Mouse (Mus musculus): Measurements from ENCODE around the gene Plekhb2.

DNA sequence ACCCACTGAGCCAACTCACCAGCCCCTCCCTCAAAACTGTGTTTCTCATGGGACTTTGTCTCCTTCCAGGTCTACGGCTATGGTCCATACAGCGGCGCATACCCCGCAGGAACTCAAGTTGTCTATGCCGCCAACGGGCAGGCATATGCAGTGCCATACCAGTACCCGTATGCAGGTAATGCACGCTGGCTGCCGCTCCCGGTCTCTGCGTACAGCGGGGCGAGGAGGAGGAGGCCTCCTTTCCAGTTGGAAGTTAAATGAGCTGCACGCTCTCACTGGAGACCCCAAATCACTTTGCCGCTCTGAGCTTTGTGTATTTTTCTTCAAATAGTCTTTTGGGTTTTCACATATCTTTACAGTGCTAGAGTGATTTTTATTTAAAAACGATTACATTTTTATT lies 19.5 kb downstream of the Plekhb2 start:
- TF ChIP-seq CTCF (IDR thresholded peaks at IDR 0.05; ENCODE audit: extremely low read depth, insufficient read depth, low read length), result no peak
- TF ChIP-seq POLR2A (IDR thresholded peaks at IDR 0.05; ENCODE audit: extremely low read depth, insufficient read depth, low read length), result no peak

All from cortical plate, adult 2 months (tissue).